In genomic region chr6:113441147-113441680, GRCm38 (mm10) we compare ENCODE assay signal across 8 mouse cellular contexts. TPM values are rescaled to one million over a fixed set of nuclear protein-coding genes. Genes with fewer than 3 reads are reported as not detected.
A peak's percentile ranks its signal among the peaks of the same experiment; 100 is the strongest.
DNase-seq lines count a peak whose midpoint lies in the region; ATAC-seq lines count a peak whose summit lies in the region.

No protein-coding gene starts in this region.

- no peak overlapping the region for H3K27ac ChIP-seq in liver, embryonic 13.5 days

- 49% methylated on average over 7 of the region's 7 CpGs for WGBS in liver, embryonic 13.5 days (ENCODE audit: insufficient replicate concordance)

- ATAC-seq in CD4-positive, CD25-positive, alpha-beta regulatory T cell, adult 4 months = peak; percentile 71
- ATAC-seq in erythroid progenitor cell, adult 5-6 weeks (replicated peaks; ENCODE audit: low FRiP score, poor library complexity, severe bottlenecking) = peak; percentile 69
- ATAC-seq in liver, embryonic 13.5 days (ENCODE audit: low read depth) = no peak; the same call in 1 of the 2 replicates

- H3K36me3 ChIP-seq in liver, embryonic 13.5 days = 0 out of 2 replicates have a peak, but pooled peaks cover 3% of the 10 kb centered on the region

- no peaks in the 10 kb centered on the region for H3K9me3 ChIP-seq in liver, embryonic 13.5 days (replicated peaks)

- no peak overlapping the region for H3K9ac ChIP-seq in liver, embryonic 13.5 days

- H3K4me1 ChIP-seq in liver, embryonic 13.5 days (replicated peaks) = peaks cover 29% of the 10 kb centered on the region

- H3K4me3 ChIP-seq in liver, embryonic 13.5 days (replicated peaks) = no peak overlapping the region

- H3K4me2 ChIP-seq in liver, embryonic 13.5 days = no peak overlapping the region

- no peaks in the 10 kb centered on the region for H3K27me3 ChIP-seq in liver, embryonic 13.5 days

- DNase-seq in 3134 (ENCODE audit: extremely low read depth, insufficient read length, low spot score) = peak; percentile 70
- DNase-seq in brain, adult 2 months (ENCODE audit: low read depth, low spot score) = peak; percentile 92
- peak; percentile 92 for DNase-seq in induced T-regulatory cell, adult 2 months (ENCODE audit: low read depth)
- peak; percentile 74 for DNase-seq in liver, embryonic 13.5 days
- peak; percentile 58 to 71 for DNase-seq in right cerebral cortex, postnatal 10 days (ENCODE audit: low spot score in 2 of 2)
- peak; percentile 69 to 76 for DNase-seq in urinary bladder, postnatal 36 days (ENCODE audit: low spot score in 2 of 2)

RNA-seq across cellular contexts. Expression of gene Jagn1, which starts 1.2 kb away (rescaled TPM):
- polyA plus RNA-seq in CD4-positive, CD25-positive, alpha-beta regulatory T cell, adult 4 months (2017; shearing (Covaris generic)) = 10 to 100 TPM; 54.9 to 66.3 TPM
- total RNA-seq in erythroid progenitor cell, adult 5-6 weeks (2015; ENCODE audit: low replicate concordance) = 11.2 and 13.0 TPM in 2 replicates
- 4.5 and 6.9 TPM in 2 replicates for total RNA-seq in erythroid progenitor cell, adult 5-6 weeks (2017; ENCODE audit: low replicate concordance)
- polyA plus RNA-seq in liver, embryonic 13.5 days (2015; fragmentation: Nextera tagmentation; extraction: Ambion mirVana) = 51.8 and 53.3 TPM in 2 replicates

RNA-seq across cellular contexts. Expression of gene Cidec, which starts 5.7 kb away (rescaled TPM):
- not detected for polyA plus RNA-seq in CD4-positive, CD25-positive, alpha-beta regulatory T cell, adult 4 months (2017; shearing (Covaris generic))
- not detected in 2 replicates for total RNA-seq in erythroid progenitor cell, adult 5-6 weeks (2015; ENCODE audit: low replicate concordance)
- not detected in 2 replicates for total RNA-seq in erythroid progenitor cell, adult 5-6 weeks (2017; ENCODE audit: low replicate concordance)
- 0.10 TPM in 1 of 2 replicates, not detected in the other for polyA plus RNA-seq in liver, embryonic 13.5 days (2015; fragmentation: Nextera tagmentation; extraction: Ambion mirVana)

RNA-seq across cellular contexts. Expression of gene Il17re, which starts 17.1 kb away (rescaled TPM):
- polyA plus RNA-seq in CD4-positive, CD25-positive, alpha-beta regulatory T cell, adult 4 months (2017; shearing (Covaris generic)) = 1 to 10 TPM in 1 of 2 experiments, not detected in 1; 1.2 TPM
- total RNA-seq in erythroid progenitor cell, adult 5-6 weeks (2015; ENCODE audit: low replicate concordance) = not detected in 2 replicates
- not detected in 2 replicates for total RNA-seq in erythroid progenitor cell, adult 5-6 weeks (2017; ENCODE audit: low replicate concordance)
- polyA plus RNA-seq in liver, embryonic 13.5 days (2015; fragmentation: Nextera tagmentation; extraction: Ambion mirVana) = 0.16 and 0.20 TPM in 2 replicates

RNA-seq across cellular contexts. Expression of gene Rpusd3, which starts 22.1 kb away (rescaled TPM):
- 10 to 100 TPM in 1 of 2 experiments, 1 to 10 TPM in 1; 9.8 to 10.2 TPM for polyA plus RNA-seq in CD4-positive, CD25-positive, alpha-beta regulatory T cell, adult 4 months (2017; shearing (Covaris generic))
- total RNA-seq in erythroid progenitor cell, adult 5-6 weeks (2015; ENCODE audit: low replicate concordance) = not detected in 2 replicates
- 1.4 and 2.1 TPM in 2 replicates for total RNA-seq in erythroid progenitor cell, adult 5-6 weeks (2017; ENCODE audit: low replicate concordance)
- 13.4 and 19.2 TPM in 2 replicates for polyA plus RNA-seq in liver, embryonic 13.5 days (2015; fragmentation: Nextera tagmentation; extraction: Ambion mirVana)

RNA-seq across cellular contexts. Expression of gene Il17rc, which starts 30.0 kb away (rescaled TPM):
- not detected for polyA plus RNA-seq in CD4-positive, CD25-positive, alpha-beta regulatory T cell, adult 4 months (2017; shearing (Covaris generic))
- total RNA-seq in erythroid progenitor cell, adult 5-6 weeks (2015; ENCODE audit: low replicate concordance) = not detected in 2 replicates
- total RNA-seq in erythroid progenitor cell, adult 5-6 weeks (2017; ENCODE audit: low replicate concordance) = not detected in 2 replicates
- polyA plus RNA-seq in liver, embryonic 13.5 days (2015; fragmentation: Nextera tagmentation; extraction: Ambion mirVana) = 5.3 and 6.2 TPM in 2 replicates
